Mouse (Mus musculus) erythroid progenitor cell, adult 5-6 weeks (primary cell): ENCODE data around the gene Mrpl44. TPM values are rescaled to one million over a fixed set of nuclear protein-coding genes. Genes with fewer than 3 reads are reported as not detected.

Experiments used
- ATAC-seq: replicated peaks from 2 replicates; pipeline ENCODE4 v1.8.0; 2016; ENCODE audit warnings: moderate number of reproducible peaks, mild to moderate bottlenecking, moderate TSS enrichment, inconsistent platforms; ENCODE audit not compliant: poor library complexity, low FRiP score, severe bottlenecking
- total RNA-seq, 2 experiments: library from RNA; stranded (forward) in 1 of 2; stranded (reverse) in 1 of 2; fragments of 150-400 nt in 1 of 2; fragments of 186-747, 209-891 nt in 1 of 2; gene quantifications; 2 replicates each; pipeline versions ENCODE4 v1.2.3 to v1.2.4; 2015 to 2017; ENCODE audit warnings: low replicate concordance in 2 of 2

The Mrpl44 gene
- total RNA-seq, 2 experiments from 2014 or later = 4.5 to 4.6 TPM

- peak; percentile 91 for ATAC-seq
Observed at GRCm38 (mm10) chr1:79761106-79761916, 14.5 kb upstream of the Mrpl44 start.

- ATAC-seq = 0 out of 2 replicates have a peak, but pooled peaks have one; percentile 10
Observed at GRCm38 (mm10) chr1:79761917-79762271, 13.9 kb upstream of the Mrpl44 start.

GRCm38 (mm10) chr1:79762282-79763250, 13.3 kb upstream of the Mrpl44 start:
- peak; percentile 76 for ATAC-seq

- no peak for ATAC-seq
Observed at GRCm38 (mm10) chr1:79764031-79764430, 11.8 kb upstream of the Mrpl44 start.

- ATAC-seq = no peak
Observed at GRCm38 (mm10) chr1:79764483-79764882, 11.3 kb upstream of the Mrpl44 start.

- no peak for ATAC-seq
Observed at GRCm38 (mm10) chr1:79768231-79768630, 7.6 kb upstream of the Mrpl44 start.

GRCm38 (mm10) chr1:79774164-79774780, 1.5 kb upstream of the Mrpl44 start:
- ATAC-seq = no peak

- no peak for ATAC-seq
Observed at GRCm38 (mm10) chr1:79778011-79778410, 2.2 kb downstream of the Mrpl44 start.

- ATAC-seq = no peak
Observed at GRCm38 (mm10) chr1:79782433-79782832, 6.6 kb downstream of the Mrpl44 start.

- no peak for ATAC-seq
Observed at GRCm38 (mm10) chr1:79786267-79786927, 10.6 kb downstream of the Mrpl44 start.

- no peak for ATAC-seq
Observed at GRCm38 (mm10) chr1:79797084-79797483, 21.3 kb downstream of the Mrpl44 start.

- no peak for ATAC-seq
Observed at GRCm38 (mm10) chr1:79802858-79803427, 27.1 kb downstream of the Mrpl44 start.

- ATAC-seq = no peak
Observed at GRCm38 (mm10) chr1:79803614-79804013, 27.8 kb downstream of the Mrpl44 start.

- ATAC-seq = no peak
Observed at GRCm38 (mm10) chr1:79806865-79807264, 31.0 kb downstream of the Mrpl44 start.

- ATAC-seq = no peak
Observed at GRCm38 (mm10) chr1:79809447-79809846, 33.6 kb downstream of the Mrpl44 start.

GRCm38 (mm10) chr1:79815446-79815845, 39.6 kb downstream of the Mrpl44 start:
- ATAC-seq = no peak

- no peak for ATAC-seq
Observed at GRCm38 (mm10) chr1:79819296-79819879, 43.6 kb downstream of the Mrpl44 start.

- no peak for ATAC-seq
Observed at GRCm38 (mm10) chr1:79822806-79823525, 47.1 kb downstream of the Mrpl44 start.
